In the genomic region with DNA sequence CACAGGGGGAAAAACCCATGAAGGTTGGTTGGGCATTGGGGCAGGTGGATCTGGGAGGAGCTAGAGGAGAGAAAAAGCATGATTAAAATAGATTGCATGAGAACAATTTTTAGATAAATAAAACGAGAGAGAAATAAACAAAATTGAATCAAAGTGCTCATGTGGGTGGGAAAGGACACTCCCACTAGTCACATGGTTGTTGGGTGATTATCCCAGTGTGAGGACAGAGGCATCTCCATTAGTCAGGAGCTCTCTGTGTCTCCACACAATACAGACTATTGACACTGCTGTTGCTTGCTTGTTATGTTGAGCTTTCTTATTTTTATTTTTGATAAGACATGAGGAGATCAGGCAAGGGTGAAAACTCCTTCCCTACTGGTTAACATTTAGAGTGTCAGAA, we compare ENCODE assay signal across 25 mouse cellular contexts. TPM values are rescaled to one million over a fixed set of nuclear protein-coding genes. Genes with fewer than 3 reads are reported as not detected.
DNase-seq lines count a peak whose midpoint lies in the region; ATAC-seq and TF ChIP-seq lines count a peak whose summit lies in the region.
"Had no signal": no experiment of that assay in that cellular context is flagged by ENCODE, and none has a peak within 500 bp of the region (broad histone marks: within the 10 kb centered on the region; RNA-seq: fewer than 3 reads in every experiment).

No protein-coding gene starts in this region.

- peaks cover under 1% of the 10 kb centered on the region; the same call in 1 of the 2 replicates for H3K79me2 ChIP-seq in liver, adult 2 months (ENCODE audit: control insufficient read depth, insufficient read depth, low read length)

- TF ChIP-seq POLR2A in liver, adult 2 months (IDR thresholded peaks at IDR 0.05; ENCODE audit: extremely low read depth, insufficient read depth, low read length): no peak
- no peak for TF ChIP-seq POLR2A in cortical plate, adult 2 months (IDR thresholded peaks at IDR 0.05; ENCODE audit: extremely low read depth, insufficient read depth, low read length)

- no peak for TF ChIP-seq CTCF in layer of hippocampus, adult 2 months (conservative IDR thresholded peaks at IDR 0.05)
- TF ChIP-seq CTCF in liver, adult 2 months (IDR thresholded peaks at IDR 0.05; ENCODE audit: low read depth, low read length): no peak
- no peak for TF ChIP-seq CTCF in cortical plate, adult 2 months (IDR thresholded peaks at IDR 0.05; ENCODE audit: extremely low read depth, insufficient read depth, low read length)

- peak overlapping the region; percentile 84 for H3K27ac ChIP-seq in layer of hippocampus, adult 2 months
- peak overlapping the region; percentile 97 for H3K27ac ChIP-seq in liver, adult 2 months (replicated peaks; ENCODE audit: insufficient read depth, low read depth, low read length)
- no peak overlapping the region for H3K27ac ChIP-seq in liver, embryonic 12.5 days
- peak overlapping the region; percentile 28; the same call in 1 of the 2 replicates for H3K27ac ChIP-seq in cortical plate, adult 2 months (ENCODE audit: insufficient read depth, low read length)
- H3K27ac ChIP-seq: embryonic facial prominence, embryonic 13.5 days; embryonic facial prominence, embryonic 15.5 days; forebrain, embryonic 10.5 days; forebrain, embryonic 12.5 days had no signal

- no peak for DNase-seq in layer of hippocampus, adult 2 months (ENCODE audit: low spot score in 2 of 2)
- no peak for DNase-seq in layer of hippocampus, postnatal 14 days (ENCODE audit: low spot score in 2 of 2)
- peak; percentile 71 for DNase-seq in liver, adult 2 months (ENCODE audit: extremely low read depth, low read depth, low spot score)
- DNase-seq in lung, postnatal 25 days (ENCODE audit: low spot score): no peak
- DNase-seq: adrenal gland, adult 2 months; adrenal gland, postnatal 10 days; adrenal gland, postnatal 25 days; cerebellum, adult 11-12 months; cerebellum, adult 8-10 months; cerebellum, adult 9-11 months; cerebellum, postnatal 25 days; embryo, embryonic 11 days had no signal

- no peak overlapping the region for H3K4me3 ChIP-seq in layer of hippocampus, adult 2 months
- H3K4me3 ChIP-seq in liver, adult 2 months (ENCODE audit: insufficient read depth, low read depth, low read length): no peak overlapping the region
- no peak overlapping the region for H3K4me3 ChIP-seq in liver, embryonic 12.5 days
- no peak overlapping the region for H3K4me3 ChIP-seq in cortical plate, adult 2 months (ENCODE audit: insufficient read depth, low read length)
- H3K4me3 ChIP-seq: embryonic facial prominence, embryonic 13.5 days; embryonic facial prominence, embryonic 15.5 days; erythroblast, embryonic 14.5 days; forebrain, embryonic 10.5 days; forebrain, embryonic 12.5 days had no signal

- H3K27me3 ChIP-seq in liver, adult 2 months (ENCODE audit: control insufficient read depth, insufficient read depth, low read length): no peaks in the 10 kb centered on the region
- H3K27me3 ChIP-seq in liver, embryonic 12.5 days (replicated peaks): no peaks in the 10 kb centered on the region
- H3K27me3 ChIP-seq: embryonic facial prominence, embryonic 13.5 days; embryonic facial prominence, embryonic 15.5 days; forebrain, embryonic 12.5 days had no signal

- H3K4me2 ChIP-seq in liver, embryonic 12.5 days: no peak overlapping the region
- H3K4me2 ChIP-seq: embryonic facial prominence, embryonic 13.5 days; embryonic facial prominence, embryonic 15.5 days; forebrain, embryonic 12.5 days had no signal

- 7% methylated on average over 1 of the region's 1 CpGs for WGBS in liver, adult 2 months
- WGBS in liver, embryonic 12.5 days (ENCODE audit: insufficient replicate concordance): 23% methylated on average over 1 of the region's 1 CpGs

- no peaks in the 10 kb centered on the region for H3K36me3 ChIP-seq in liver, adult 2 months (ENCODE audit: control insufficient read depth, insufficient read depth, low read length)
- H3K36me3 ChIP-seq in liver, embryonic 12.5 days: no peaks in the 10 kb centered on the region
- H3K36me3 ChIP-seq: embryonic facial prominence, embryonic 13.5 days; embryonic facial prominence, embryonic 15.5 days; forebrain, embryonic 10.5 days; forebrain, embryonic 12.5 days had no signal

- ATAC-seq in liver, embryonic 12.5 days: no peak
- ATAC-seq: forebrain, embryonic 14.5 days; forebrain, embryonic 16.5 days had no signal

- peaks cover 49% of the 10 kb centered on the region for H3K4me1 ChIP-seq in liver, adult 2 months (ENCODE audit: control insufficient read depth, insufficient read depth, low read length)
- no peaks in the 10 kb centered on the region for H3K4me1 ChIP-seq in liver, embryonic 12.5 days
- peaks cover 4% of the 10 kb centered on the region for H3K4me1 ChIP-seq in cortical plate, adult 2 months (ENCODE audit: control insufficient read depth, insufficient read depth, low read length)
- H3K4me1 ChIP-seq: embryonic facial prominence, embryonic 13.5 days; embryonic facial prominence, embryonic 15.5 days had no signal

- no peaks in the 10 kb centered on the region for H3K9me3 ChIP-seq in liver, embryonic 12.5 days (replicated peaks)
- H3K9me3 ChIP-seq: embryonic facial prominence, embryonic 13.5 days; embryonic facial prominence, embryonic 15.5 days; forebrain, embryonic 10.5 days; forebrain, embryonic 12.5 days had no signal

- H3K9ac ChIP-seq in liver, adult 2 months (ENCODE audit: low read depth, low read length): 0 out of 2 replicates have a peak overlapping the region, but pooled peaks have one; percentile 18
- H3K9ac ChIP-seq in liver, embryonic 12.5 days: no peak overlapping the region
- H3K9ac ChIP-seq: embryonic facial prominence, embryonic 13.5 days; embryonic facial prominence, embryonic 15.5 days; forebrain, embryonic 12.5 days had no signal

RNA-seq across cellular contexts. Expression of gene Nat8, which starts 15.0 kb away (rescaled TPM):
- total RNA-seq in layer of hippocampus, adult 2 months (2021): 1 to 10 TPM; 4.6 TPM
- total RNA-seq in layer of hippocampus, postnatal 14 days (2021): 1 to 10 TPM; 2.8 to 2.9 TPM
- 0.18 and 0.27 TPM in 2 replicates for total RNA-seq in liver, adult 2 months (2014; rRNA removed)
- 1.2 and 3.4 TPM in 2 replicates for polyA plus RNA-seq in liver, adult 2 months (2012; rRNA removed)
- not detected in 2 replicates for polyA plus RNA-seq in liver, embryonic 12.5 days (2016; fragmentation: Nextera tagmentation; extraction: Ambion mirVana)
- polyA plus RNA-seq in cortical plate, adult 2 months (2012; rRNA removed): 4.3 and 4.4 TPM in 2 replicates
- total RNA-seq: ES-E14, MEL had no signal
- polyA plus RNA-seq: C2C12; embryonic facial prominence, embryonic 11.5 days; embryonic facial prominence, embryonic 13.5 days; embryonic facial prominence, embryonic 15.5 days; erythroblast, embryonic 14.5 days; forebrain, embryonic 10.5 days; forebrain, embryonic 12.5 days; forebrain, embryonic 14.5 days; forebrain, embryonic 16.5 days had no signal

RNA-seq across cellular contexts. Expression of gene Nat8f2, which starts 22.0 kb away (rescaled TPM):
- 1 to 10 TPM; 2.6 to 3.0 TPM for total RNA-seq in layer of hippocampus, adult 2 months (2021)
- total RNA-seq in layer of hippocampus, postnatal 14 days (2021): 1 to 10 TPM; 1.0 to 1.2 TPM
- 524 and 612 TPM in 2 replicates for total RNA-seq in liver, adult 2 months (2014; rRNA removed)
- 256 and 307 TPM in 2 replicates for polyA plus RNA-seq in liver, adult 2 months (2012; rRNA removed)
- polyA plus RNA-seq in liver, embryonic 12.5 days (2016; fragmentation: Nextera tagmentation; extraction: Ambion mirVana): 0.04 TPM in 1 of 2 replicates, not detected in the other
- polyA plus RNA-seq in cortical plate, adult 2 months (2012; rRNA removed): 0.36 and 0.40 TPM in 2 replicates
- polyA plus RNA-seq: C2C12; embryonic facial prominence, embryonic 11.5 days; embryonic facial prominence, embryonic 13.5 days; erythroblast, embryonic 14.5 days; forebrain, embryonic 10.5 days; forebrain, embryonic 12.5 days; forebrain, embryonic 14.5 days; forebrain, embryonic 16.5 days had no signal

RNA-seq across cellular contexts. Expression of gene Nat8f5, which starts 26.1 kb away (rescaled TPM):
- total RNA-seq in layer of hippocampus, adult 2 months (2021): 1 to 10 TPM; 5.6 to 6.8 TPM
- 1 to 10 TPM; 4.6 to 4.8 TPM for total RNA-seq in layer of hippocampus, postnatal 14 days (2021)
- 0.18 and 0.27 TPM in 2 replicates for total RNA-seq in liver, adult 2 months (2014; rRNA removed)
- polyA plus RNA-seq in liver, adult 2 months (2012; rRNA removed): 0.53 and 2.7 TPM in 2 replicates
- polyA plus RNA-seq in liver, embryonic 12.5 days (2016; fragmentation: Nextera tagmentation; extraction: Ambion mirVana): not detected in 2 replicates
- polyA plus RNA-seq in cortical plate, adult 2 months (2012; rRNA removed): 6.7 and 7.1 TPM in 2 replicates
- total RNA-seq: ES-E14, MEL had no signal
- polyA plus RNA-seq: C2C12; embryonic facial prominence, embryonic 11.5 days; embryonic facial prominence, embryonic 13.5 days; embryonic facial prominence, embryonic 15.5 days; erythroblast, embryonic 14.5 days; forebrain, embryonic 10.5 days; forebrain, embryonic 12.5 days; forebrain, embryonic 14.5 days; forebrain, embryonic 16.5 days had no signal

RNA-seq across cellular contexts. Expression of gene Nat8f6, which starts 26.2 kb away (rescaled TPM):
- 1 to 10 TPM in 1 of 2 experiments, under 1 TPM in 1; 0.88 to 1.7 TPM for total RNA-seq in layer of hippocampus, adult 2 months (2021)
- 1 to 10 TPM; 1.3 to 1.4 TPM for total RNA-seq in layer of hippocampus, postnatal 14 days (2021)
- total RNA-seq in liver, adult 2 months (2014; rRNA removed): not detected in 2 replicates
- polyA plus RNA-seq in liver, adult 2 months (2012; rRNA removed): 0.28 and 0.57 TPM in 2 replicates
- not detected in 2 replicates for polyA plus RNA-seq in liver, embryonic 12.5 days (2016; fragmentation: Nextera tagmentation; extraction: Ambion mirVana)
- polyA plus RNA-seq in cortical plate, adult 2 months (2012; rRNA removed): 1.6 and 2.8 TPM in 2 replicates
- total RNA-seq: ES-E14, MEL had no signal
- polyA plus RNA-seq: C2C12; embryonic facial prominence, embryonic 11.5 days; embryonic facial prominence, embryonic 13.5 days; embryonic facial prominence, embryonic 15.5 days; erythroblast, embryonic 14.5 days; forebrain, embryonic 10.5 days; forebrain, embryonic 12.5 days; forebrain, embryonic 14.5 days; forebrain, embryonic 16.5 days had no signal

RNA-seq across cellular contexts. Expression of gene Nat8f4, which starts 57.8 kb away (rescaled TPM):
- 1 to 10 TPM; 7.7 to 7.9 TPM for total RNA-seq in layer of hippocampus, adult 2 months (2021)
- 1 to 10 TPM; 4.6 to 5.5 TPM for total RNA-seq in layer of hippocampus, postnatal 14 days (2021)
- total RNA-seq in liver, adult 2 months (2014; rRNA removed): 4.4 and 4.5 TPM in 2 replicates
- polyA plus RNA-seq in liver, adult 2 months (2012; rRNA removed): 2.9 and 3.5 TPM in 2 replicates
- polyA plus RNA-seq in liver, embryonic 12.5 days (2016; fragmentation: Nextera tagmentation; extraction: Ambion mirVana): 0.81 and 1.2 TPM in 2 replicates
- 11.6 and 12.0 TPM in 2 replicates for polyA plus RNA-seq in cortical plate, adult 2 months (2012; rRNA removed)
- polyA plus RNA-seq: erythroblast, embryonic 14.5 days had no signal

Comparison
In these comparisons a context has a peak if more than half of its experiments do, and no peak if none do; other contexts are left out.
1. RNA of gene Nat8f2, which starts 22.0 kb away (total RNA-seq): 524 to 612 TPM in liver, adult 2 months; 2.6 to 3.0 TPM in layer of hippocampus, adult 2 months and 1.0 to 1.2 TPM in layer of hippocampus, postnatal 14 days; every median in the first group is over 100 times any median in the second.